Mouse (Mus musculus) brain, embryonic 14.5 days (tissue): ENCODE data around the gene Ddx24.
"Not testable (repeated sequence)": the region's sequence is repeated elsewhere in the genome, so short reads cannot be mapped to it uniquely, and the experiment has no call there.

Source experiments
- CTCF ChIP-seq: fragments of 200-500 bp; IDR thresholded peaks from 2 replicates; pipeline ENCODE4 v1.5.1; 2012; ENCODE audit warnings: inconsistent platforms, mild to moderate bottlenecking, moderate library complexity, borderline replicate concordance; ENCODE audit not compliant: insufficient read depth, insufficient read length; ENCODE audit errors: extremely low read depth
- POLR2A ChIP-seq: fragments of 200-500 bp; IDR thresholded peaks from 2 replicates; pipeline ENCODE4 v1.6.1; 2012; ENCODE audit warnings: mild to moderate bottlenecking, inconsistent platforms, borderline replicate concordance; ENCODE audit not compliant: poor library complexity, insufficient read depth, insufficient read length, severe bottlenecking; ENCODE audit errors: extremely low read depth

GRCm38 (mm10) chr12:103456727-103457126 lies 31.1 kb upstream of the Ddx24 start:
- not testable (repeated sequence) for TF ChIP-seq POLR2A, CTCF
